Mouse (Mus musculus): Measurements from ENCODE around the gene Rela. TPM values are rescaled to one million over a fixed set of nuclear protein-coding genes. Genes with fewer than 3 reads are reported as not detected.

Gene Rela
- polyA plus RNA-seq, 1 experiment from 2014 or later = 50.1 TPM

DNA sequence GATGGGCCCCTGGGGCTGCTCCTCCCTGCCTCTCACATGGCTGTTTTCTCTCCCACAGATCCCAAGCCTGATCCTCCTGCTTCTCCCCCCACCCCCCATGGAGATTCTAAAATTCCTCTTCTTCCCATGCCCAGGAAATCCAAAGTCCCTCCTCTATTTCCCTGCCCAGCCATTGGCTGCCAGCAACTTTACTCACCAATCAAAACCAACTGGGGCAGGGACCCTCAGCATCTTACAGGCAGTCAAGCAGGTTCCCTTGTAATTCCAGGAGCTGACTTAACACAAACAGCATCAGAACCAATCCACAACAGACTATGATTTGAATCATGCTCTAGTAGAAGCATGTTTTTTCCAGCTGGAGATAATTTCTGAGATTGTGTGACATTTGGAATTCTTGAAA is 7.4 kb upstream of the Rela start:
- Histone ChIP-seq H3K9ac (replicated peaks; ENCODE audit: low read depth) (no peak overlapping the region), H3K4me3 (ENCODE audit: low read depth, low read length) (no peak overlapping the region), H3K4me2 (replicated peaks; ENCODE audit: low read depth, low read length) (no peak overlapping the region), H3K4me1 (ENCODE audit: insufficient read depth, low read depth, low read length) (no peaks in the 10 kb centered on the region), H3K27ac (ENCODE audit: low read length) (no peak overlapping the region), H3K36me3 (ENCODE audit: insufficient read depth, low read length) (no peaks in the 10 kb centered on the region), H3K27me3 (replicated peaks; ENCODE audit: insufficient read depth, low read length) (no peaks in the 10 kb centered on the region), H3K9me3 (ENCODE audit: low read length) (no peaks in the 10 kb centered on the region)
- ATAC-seq (no peak), DNase-seq (ENCODE audit: low spot score) (no peak)
- TF ChIP-seq EP300 (IDR thresholded peaks at IDR 0.05) = no peak
- TF ChIP-seq CTCF (IDR thresholded peaks at IDR 0.05) = no peak

DNA sequence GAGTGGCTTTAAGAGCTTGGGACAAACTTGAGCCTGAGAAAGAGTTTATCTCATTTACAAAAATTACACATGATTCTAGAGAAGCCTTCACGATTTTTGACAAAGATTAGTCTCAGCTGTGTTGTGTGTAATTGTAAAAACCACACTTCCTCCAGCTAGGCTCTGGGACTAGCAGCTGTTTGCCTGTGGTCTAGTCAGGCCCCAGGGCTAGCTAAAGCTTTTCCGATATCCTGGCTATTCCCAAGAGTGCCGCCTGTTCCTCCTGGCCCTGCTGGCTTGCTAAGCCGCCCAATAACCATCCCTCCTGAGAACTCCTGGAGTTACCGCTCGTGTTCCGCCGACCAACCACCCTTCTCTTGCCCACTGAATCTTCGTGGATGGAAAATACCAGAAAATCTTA is 5.2 kb upstream of the Rela start:
- TF ChIP-seq CTCF (IDR thresholded peaks at IDR 0.05) = no peak
- no peak for TF ChIP-seq EP300 (IDR thresholded peaks at IDR 0.05)
- Histone ChIP-seq H3K9ac (replicated peaks; ENCODE audit: low read depth) (no peak overlapping the region), H3K4me3 (ENCODE audit: low read depth, low read length) (no peak overlapping the region), H3K27me3 (replicated peaks; ENCODE audit: insufficient read depth, low read length) (no peaks in the 10 kb centered on the region), H3K4me2 (replicated peaks; ENCODE audit: low read depth, low read length) (no peak overlapping the region), H3K9me3 (ENCODE audit: low read length) (no peaks in the 10 kb centered on the region), H3K36me3 (ENCODE audit: insufficient read depth, low read length) (no peaks in the 10 kb centered on the region), H3K4me1 (ENCODE audit: insufficient read depth, low read depth, low read length) (peaks cover 5% of the 10 kb centered on the region), H3K27ac (ENCODE audit: low read length) (no peak overlapping the region)
- ATAC-seq = no peak
- DNase-seq (ENCODE audit: low spot score) = no peak
- 78% methylated on average over 9 of the region's 9 CpGs for WGBS

DNA sequence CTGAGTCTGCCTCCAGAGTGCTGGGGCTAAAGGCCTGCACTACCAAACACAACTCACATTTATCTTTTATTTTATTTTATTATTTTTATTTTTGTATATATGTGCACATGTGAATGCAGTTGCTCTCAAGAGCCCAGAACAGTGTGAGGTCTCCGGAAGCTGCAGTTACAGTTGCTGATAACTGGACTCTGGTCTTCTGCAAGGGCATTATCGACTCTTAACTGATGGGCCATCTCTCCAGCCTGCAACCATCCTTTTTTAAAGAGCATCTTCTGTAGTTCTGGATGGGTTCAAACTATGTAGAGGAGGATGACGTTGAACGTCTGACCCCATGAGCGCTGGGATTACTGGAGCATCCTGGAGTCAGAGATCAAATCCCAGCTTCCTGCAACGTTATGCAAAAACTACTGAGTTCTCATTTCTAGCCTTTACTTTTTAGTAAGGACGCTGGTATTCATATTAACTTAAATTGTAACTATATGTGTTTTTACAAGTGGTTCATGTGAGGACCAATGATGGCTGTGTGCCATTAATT is 1.2 kb upstream of the Rela start:
- Histone ChIP-seq H3K9ac (replicated peaks; ENCODE audit: low read depth) (no peak overlapping the region), H3K4me1 (ENCODE audit: insufficient read depth, low read depth, low read length) (peaks cover 11% of the 10 kb centered on the region), H3K36me3 (ENCODE audit: insufficient read depth, low read length) (peaks cover 7% of the 10 kb centered on the region; the same call in 1 of the 2 replicates), H3K27ac (ENCODE audit: low read length) (peak overlapping the region; percentile 97), H3K27me3 (replicated peaks; ENCODE audit: insufficient read depth, low read length) (no peaks in the 10 kb centered on the region), H3K9me3 (ENCODE audit: low read length) (no peaks in the 10 kb centered on the region), H3K4me2 (replicated peaks; ENCODE audit: low read depth, low read length) (0 out of 2 replicates have a peak overlapping the region, but pooled peaks have one; percentile 86), H3K4me3 (ENCODE audit: low read depth, low read length) (no peak overlapping the region)
- WGBS = 67% methylated on average over 7 of the region's 7 CpGs
- DNase-seq (ENCODE audit: low spot score) (no peak), ATAC-seq (no peak)
- TF ChIP-seq EP300 (IDR thresholded peaks at IDR 0.05) (no peak), CTCF (IDR thresholded peaks at IDR 0.05) (no peak)

DNA sequence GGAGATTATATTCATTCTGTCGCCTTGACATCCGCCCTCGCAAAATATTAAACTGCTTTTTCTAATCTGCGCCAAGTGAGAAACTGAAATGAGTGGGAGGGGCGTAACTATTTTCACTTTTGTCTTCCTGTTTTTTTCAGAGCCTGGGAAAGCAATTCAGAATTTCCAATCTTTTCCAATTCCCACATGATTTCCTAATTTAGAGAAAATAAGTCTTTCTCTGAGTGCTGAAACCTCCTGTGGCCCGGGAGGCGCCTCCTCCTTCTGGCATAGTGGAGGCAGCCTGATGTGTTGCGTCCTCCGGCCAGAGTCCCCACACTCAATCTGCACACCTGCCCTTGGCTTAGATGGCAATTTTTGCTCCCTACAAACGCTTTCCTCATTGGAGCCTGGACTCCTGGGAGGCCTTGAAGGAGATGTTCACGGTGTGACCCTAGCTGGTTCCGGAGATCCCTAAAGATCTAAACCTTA is 677 bp upstream of the Rela start:
- peaks cover 11% of the 10 kb centered on the region for H3K4me1 ChIP-seq (ENCODE audit: insufficient read depth, low read depth, low read length)
- H3K27ac ChIP-seq (ENCODE audit: low read length) = peak overlapping the region; percentile 97
- peak overlapping the region; percentile 86 for H3K4me2 ChIP-seq (replicated peaks; ENCODE audit: low read depth, low read length)
- peak; percentile 37 for DNase-seq (ENCODE audit: low spot score)
- peak overlapping the region; percentile 85 for H3K9ac ChIP-seq (replicated peaks; ENCODE audit: low read depth)
- H3K36me3 ChIP-seq (ENCODE audit: insufficient read depth, low read length) = peaks cover 8% of the 10 kb centered on the region; the same call in 1 of the 2 replicates
- WGBS = 29% methylated on average over 12 of the region's 12 CpGs
- H3K27me3 ChIP-seq (replicated peaks; ENCODE audit: insufficient read depth, low read length) = no peaks in the 10 kb centered on the region
- peak overlapping the region; percentile 92 for H3K4me3 ChIP-seq (ENCODE audit: low read depth, low read length)
- no peaks in the 10 kb centered on the region for H3K9me3 ChIP-seq (ENCODE audit: low read length)
- peak; percentile 11; the same call in 1 of the 2 replicates for ATAC-seq
- TF ChIP-seq EP300 (IDR thresholded peaks at IDR 0.05) (no peak), CTCF (IDR thresholded peaks at IDR 0.05) (no peak)

DNA sequence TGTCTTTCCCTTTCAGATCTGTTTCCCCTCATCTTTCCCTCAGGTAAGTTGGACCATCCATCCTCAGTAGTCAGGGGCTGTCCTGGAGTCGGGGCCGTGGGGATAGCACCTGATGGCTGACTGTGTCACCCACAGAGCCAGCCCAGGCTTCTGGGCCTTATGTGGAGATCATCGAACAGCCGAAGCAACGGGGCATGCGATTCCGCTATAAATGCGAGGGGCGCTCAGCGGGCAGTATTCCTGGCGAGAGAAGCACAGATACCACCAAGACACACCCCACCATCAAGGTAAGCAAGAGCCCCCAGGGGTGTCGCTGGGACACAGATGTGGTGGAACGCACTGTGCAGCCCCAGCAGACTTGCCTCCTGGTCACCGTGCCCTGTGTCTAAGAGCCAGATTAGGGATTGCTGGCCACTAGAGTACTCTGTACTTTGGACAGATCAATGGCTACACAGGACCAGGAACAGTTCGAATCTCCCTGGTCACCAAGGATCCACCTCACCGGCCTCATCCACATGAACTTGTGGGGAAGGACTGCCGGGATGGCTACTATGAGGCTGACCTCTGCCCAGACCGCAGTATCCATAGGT is 1.2 kb downstream of the Rela start:
- Histone ChIP-seq H3K36me3 (ENCODE audit: insufficient read depth, low read length) (peaks cover 12% of the 10 kb centered on the region; the same call in 1 of the 2 replicates), H3K4me3 (ENCODE audit: low read depth, low read length) (peak overlapping the region; percentile 92), H3K27ac (ENCODE audit: low read length) (peak overlapping the region; percentile 97), H3K4me1 (ENCODE audit: insufficient read depth, low read depth, low read length) (peaks cover 11% of the 10 kb centered on the region), H3K27me3 (replicated peaks; ENCODE audit: insufficient read depth, low read length) (no peaks in the 10 kb centered on the region), H3K4me2 (replicated peaks; ENCODE audit: low read depth, low read length) (peak overlapping the region; percentile 86), H3K9me3 (ENCODE audit: low read length) (no peaks in the 10 kb centered on the region), H3K9ac (replicated peaks; ENCODE audit: low read depth) (peak overlapping the region; percentile 85)
- ATAC-seq (no peak), DNase-seq (ENCODE audit: low spot score) (no peak)
- WGBS = 90% methylated on average over 18 of the region's 18 CpGs
- TF ChIP-seq CTCF (IDR thresholded peaks at IDR 0.05) (no peak), EP300 (IDR thresholded peaks at IDR 0.05) (no peak)

DNA sequence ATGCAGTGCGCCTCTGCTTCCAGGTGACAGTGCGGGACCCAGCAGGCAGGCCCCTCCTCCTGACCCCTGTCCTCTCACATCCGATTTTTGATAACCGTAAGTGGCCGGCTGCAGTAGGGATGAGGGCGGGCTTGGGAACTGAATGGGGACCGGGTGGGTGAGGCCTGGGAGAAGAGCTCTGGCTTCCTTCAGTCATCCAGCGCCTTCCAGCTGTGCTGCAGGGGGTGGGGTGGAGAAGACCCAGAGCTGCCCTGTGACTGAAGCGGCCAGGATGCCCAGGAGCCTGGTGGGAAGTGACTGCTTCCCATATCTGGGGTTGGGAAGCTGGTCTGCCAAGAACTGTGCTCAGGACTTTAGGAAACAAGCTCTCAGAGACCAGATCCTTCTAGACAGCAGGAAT is 3.1 kb downstream of the Rela start:
- H3K27ac ChIP-seq (ENCODE audit: low read length) = no peak overlapping the region

More for the DNA sequence above, 3.1 kb downstream of the Rela start:
- H3K4me3 ChIP-seq (ENCODE audit: low read depth, low read length) = no peak overlapping the region
- H3K9me3 ChIP-seq (ENCODE audit: low read length) = no peaks in the 10 kb centered on the region
- DNase-seq (ENCODE audit: low spot score) (no peak), ATAC-seq (no peak)
- TF ChIP-seq CTCF (IDR thresholded peaks at IDR 0.05) (no peak), EP300 (IDR thresholded peaks at IDR 0.05) (no peak)
- peaks cover 26% of the 10 kb centered on the region; the same call in 1 of the 2 replicates for H3K36me3 ChIP-seq (ENCODE audit: insufficient read depth, low read length)
- peaks cover 11% of the 10 kb centered on the region for H3K4me1 ChIP-seq (ENCODE audit: insufficient read depth, low read depth, low read length)
- H3K4me2 ChIP-seq (replicated peaks; ENCODE audit: low read depth, low read length) = no peak overlapping the region
- no peaks in the 10 kb centered on the region for H3K27me3 ChIP-seq (replicated peaks; ENCODE audit: insufficient read depth, low read length)
- H3K9ac ChIP-seq (replicated peaks; ENCODE audit: low read depth) = no peak overlapping the region
- 43% methylated on average over 9 of the region's 9 CpGs for WGBS

Measured in lung, postnatal 0 days (tissue).